Mouse (Mus musculus): Measurements from ENCODE around the gene Mest.

Gene Mest

DNA sequence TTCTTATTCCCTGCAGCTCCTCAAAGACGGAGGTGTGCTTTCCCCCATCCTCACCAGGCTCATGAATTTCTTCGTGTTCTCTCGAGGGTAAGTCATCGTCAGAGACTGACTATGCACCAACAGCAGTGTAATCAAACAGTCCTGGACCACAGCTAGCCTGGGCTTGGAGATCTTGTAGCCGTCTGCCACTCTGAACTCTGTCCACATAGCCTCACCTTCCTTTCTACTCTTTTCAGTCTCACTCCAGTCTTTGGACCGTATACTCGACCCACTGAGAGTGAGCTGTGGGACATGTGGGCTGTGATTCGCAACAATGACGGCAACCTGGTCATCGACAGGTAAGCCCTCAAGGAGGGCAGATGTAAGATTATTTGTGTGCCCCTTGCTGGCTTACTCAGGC, 21.5 kb downstream of the Mest start:
- DNase-seq: no peak

DNA sequence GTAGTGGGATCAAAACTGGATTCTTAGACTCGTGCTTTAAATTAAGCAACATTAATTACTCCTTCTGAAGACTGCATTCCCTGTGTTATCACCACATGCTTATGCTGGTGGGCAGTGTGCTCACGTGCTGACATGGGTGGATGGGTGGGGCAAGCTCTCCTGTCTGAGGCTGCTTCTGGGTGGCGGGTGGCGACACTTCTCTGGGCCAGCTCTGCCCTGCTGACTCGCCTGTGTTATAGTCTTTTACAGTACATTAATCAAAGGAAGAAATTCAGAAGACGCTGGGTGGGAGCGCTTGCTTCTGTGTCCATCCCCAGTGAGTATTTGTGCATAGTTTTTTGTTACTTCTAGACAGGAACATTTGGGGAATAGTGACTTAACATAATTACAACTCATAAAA, 22.2 kb downstream of the Mest start:
- no peak for DNase-seq

DNA sequence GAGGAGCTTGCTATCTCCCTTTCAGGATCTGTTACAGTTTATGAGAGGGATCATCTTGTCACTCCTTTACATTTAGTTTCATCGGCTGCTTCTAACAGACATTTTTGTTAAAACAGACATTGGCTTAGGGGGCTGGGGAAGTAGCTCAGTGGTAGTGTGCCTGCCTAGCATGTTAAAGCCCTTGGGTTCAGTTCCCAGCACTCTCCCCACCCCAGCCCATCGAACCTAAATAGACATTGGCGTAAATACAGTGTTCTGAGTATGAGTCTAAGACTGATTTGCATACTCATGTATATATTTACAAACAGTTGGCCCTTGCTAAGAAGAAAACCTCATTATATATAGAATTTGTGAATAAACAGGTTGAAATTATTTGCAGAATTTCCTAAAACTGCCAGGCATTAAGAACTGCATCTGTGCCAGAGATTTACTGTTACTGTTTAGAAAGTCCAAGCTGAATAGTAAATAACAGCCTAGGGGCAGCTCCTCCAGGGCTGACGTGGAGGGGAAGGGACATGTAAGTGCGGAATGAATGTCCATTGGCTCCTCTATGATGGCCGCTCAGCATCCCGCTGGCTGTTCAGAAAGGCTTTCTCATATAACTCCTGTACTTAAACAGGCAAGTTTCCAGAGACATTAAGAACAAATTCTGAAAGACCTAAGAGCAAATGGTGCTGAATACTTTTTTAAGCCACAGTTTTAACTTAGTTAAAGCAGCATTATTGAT, 24.4 kb downstream of the Mest start:
- no peak for DNase-seq

DNA sequence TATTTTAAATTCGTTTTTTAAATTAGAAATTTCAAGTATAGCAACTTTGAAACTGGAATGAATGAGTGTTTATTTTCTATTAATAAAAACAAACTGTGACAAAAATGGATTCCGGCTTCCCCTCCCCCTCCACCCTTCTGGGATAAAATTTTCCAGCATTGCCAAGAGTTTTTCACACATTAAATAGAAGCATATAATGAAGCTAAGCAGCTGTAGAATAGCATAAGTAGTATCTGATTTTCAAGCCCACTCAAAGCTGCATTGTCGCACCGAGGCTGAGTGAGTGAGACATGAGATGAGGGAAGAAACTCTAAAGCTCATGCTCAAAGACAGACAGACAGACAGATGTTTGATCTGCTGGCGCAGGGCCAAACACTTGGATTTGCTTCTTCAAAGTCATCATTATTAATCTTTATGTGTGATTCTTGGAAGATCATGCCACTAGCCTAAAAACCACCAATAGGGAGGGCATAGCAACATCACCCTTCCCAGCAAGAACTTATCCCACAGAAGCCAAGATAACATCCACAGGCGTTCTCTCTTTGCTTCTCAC, 25.1 kb downstream of the Mest start:
- no peak for DNase-seq

DNA sequence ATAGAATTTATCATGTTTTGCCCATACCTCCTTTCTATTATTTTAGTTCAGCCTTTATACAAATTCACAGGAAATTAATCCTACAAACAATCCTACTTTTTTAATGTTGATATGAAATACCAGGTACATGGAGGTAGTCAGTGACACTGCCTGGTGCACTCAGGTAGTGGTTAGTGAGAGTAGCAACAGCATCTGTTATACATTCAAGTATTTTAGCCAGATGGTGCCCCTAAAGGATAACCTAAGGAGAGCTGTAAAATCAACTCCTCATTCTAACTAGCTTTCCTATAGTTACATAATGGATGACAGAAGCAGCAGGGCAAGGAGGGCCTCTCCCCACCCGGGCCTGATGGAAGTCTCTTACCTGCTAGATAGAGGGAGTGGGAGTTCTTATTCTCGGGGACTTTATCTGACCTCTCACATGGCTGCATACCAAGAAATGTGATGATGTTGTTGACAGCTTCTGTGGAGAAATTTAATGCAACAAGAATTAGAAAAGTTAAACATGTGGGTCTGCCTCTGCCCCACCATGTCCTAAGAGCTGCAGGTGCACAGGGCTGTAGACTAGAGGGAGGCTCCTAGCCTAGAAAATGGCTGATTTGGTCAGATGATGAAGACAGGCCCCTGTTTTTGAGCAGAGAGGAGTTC, 25.8 kb downstream of the Mest start:
- no peak for DNase-seq

DNA sequence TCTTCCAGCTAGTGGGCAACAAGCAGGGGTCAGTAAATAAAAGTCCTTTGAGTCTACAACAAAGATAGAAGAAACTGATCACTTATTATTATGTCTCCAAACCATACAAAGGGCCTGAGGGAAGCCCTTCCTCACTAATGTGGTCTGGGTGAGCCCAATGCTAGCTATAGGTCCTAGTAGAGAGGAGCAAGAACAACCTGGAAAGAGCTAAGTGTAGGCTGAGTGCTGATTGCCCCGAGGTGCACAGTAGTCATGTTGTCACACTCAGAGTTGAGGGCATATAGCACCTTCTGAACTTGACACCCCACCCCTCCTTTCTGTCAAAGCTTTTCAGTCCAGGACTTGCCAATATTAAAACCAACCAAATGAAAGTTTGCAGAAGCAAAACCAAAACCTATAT, 26.5 kb downstream of the Mest start:
- no peak for DNase-seq

DNA sequence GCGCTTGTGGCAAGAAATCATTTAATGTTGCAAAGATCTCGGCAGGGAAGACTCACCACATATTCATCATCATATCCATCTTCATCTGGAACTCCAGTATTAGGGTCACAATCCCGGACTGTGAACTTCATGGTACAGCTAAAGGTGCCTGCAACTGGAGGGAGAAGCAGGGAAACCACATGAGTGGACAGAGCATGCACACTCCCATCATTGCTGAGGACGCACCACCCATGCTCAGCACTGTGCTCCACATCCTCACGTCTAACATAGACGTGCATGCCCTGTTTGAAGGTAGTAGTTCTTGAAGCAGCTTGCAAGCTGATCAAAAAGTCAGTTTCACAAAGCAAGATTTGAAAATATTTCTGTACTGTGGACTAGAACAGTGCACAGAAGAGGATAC, 27.1 kb downstream of the Mest start:
- no peak for DNase-seq

DNA sequence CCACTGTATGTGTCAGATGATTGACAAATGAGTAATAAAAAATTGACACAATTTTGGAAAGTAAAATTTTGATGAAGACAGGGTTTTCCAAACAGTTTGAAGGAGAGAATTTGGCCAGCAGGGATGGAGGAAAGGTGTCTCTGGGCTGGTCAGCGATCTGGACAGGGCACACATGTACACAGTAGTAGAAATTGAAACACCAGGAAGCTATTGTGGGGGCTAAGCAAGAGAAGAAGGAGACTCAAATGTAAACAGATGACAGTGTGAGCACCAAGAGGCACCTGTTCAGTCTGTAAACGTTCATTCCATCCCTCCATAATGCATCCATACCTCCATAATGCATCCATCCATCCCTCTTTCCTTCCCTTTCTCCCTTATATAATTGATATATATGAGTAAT, 27.9 kb downstream of the Mest start:
- DNase-seq: no peak
